Comparison of ENCODE assay signal across 9 mouse cellular contexts in genomic region chr11:72052636-72053035, GRCm38 (mm10). TPM values are rescaled to one million over a fixed set of nuclear protein-coding genes. Genes with fewer than 3 reads are reported as not detected.
DNase-seq lines count a peak whose midpoint lies in the region; ATAC-seq lines count a peak whose summit lies in the region.
"Had no signal": no experiment of that assay in that cellular context is flagged by ENCODE, and none has a peak within 500 bp of the region (broad histone marks: within the 10 kb centered on the region; RNA-seq: fewer than 3 reads in every experiment).

No protein-coding gene starts in this region.

- H3K4me2 ChIP-seq in liver, embryonic 12.5 days: no peak overlapping the region
- H3K4me2 ChIP-seq in embryonic facial prominence, embryonic 11.5 days (ENCODE audit: low read depth, low read length): no peak overlapping the region
- H3K4me2 ChIP-seq: embryonic facial prominence, embryonic 13.5 days had no signal

- no peak overlapping the region for H3K9ac ChIP-seq in liver, embryonic 12.5 days
- no peak overlapping the region for H3K9ac ChIP-seq in embryonic facial prominence, embryonic 11.5 days (replicated peaks; ENCODE audit: low read length)
- H3K9ac ChIP-seq: embryonic facial prominence, embryonic 13.5 days had no signal

- no peak overlapping the region for H3K27ac ChIP-seq in liver, embryonic 12.5 days
- no peak overlapping the region for H3K27ac ChIP-seq in embryonic facial prominence, embryonic 11.5 days (replicated peaks; ENCODE audit: low read depth, low read length)
- H3K27ac ChIP-seq: embryonic facial prominence, embryonic 13.5 days had no signal

- peaks cover 52% of the 10 kb centered on the region for H3K27me3 ChIP-seq in liver, embryonic 12.5 days (replicated peaks)
- H3K27me3 ChIP-seq in embryonic facial prominence, embryonic 11.5 days (ENCODE audit: control insufficient read depth, insufficient read depth, low read length): peaks cover 7% of the 10 kb centered on the region

- DNase-seq in liver: peak; percentile 67
- DNase-seq in adrenal gland, postnatal 25 days: peak; percentile 75
- DNase-seq in embryonic facial prominence, embryonic 11.5 days (ENCODE audit: low spot score): peak; percentile 79
- DNase-seq in heart, postnatal 4 days: peak; percentile 87
- peak; percentile 61 to 73 for DNase-seq in left cerebral cortex, adult 8-10 months (ENCODE audit: low spot score in 2 of 2)
- peak; percentile 77 for DNase-seq in mesoderm, embryonic 11.5 days (ENCODE audit: low read depth, low spot score)
- peak; percentile 34 for DNase-seq in telencephalon, adult 2 months (ENCODE audit: low read depth, low spot score)

- no peak overlapping the region for H3K4me3 ChIP-seq in liver, embryonic 12.5 days
- H3K4me3 ChIP-seq in embryonic facial prominence, embryonic 11.5 days (ENCODE audit: low read depth, low read length): no peak overlapping the region
- H3K4me3 ChIP-seq: embryonic facial prominence, embryonic 13.5 days had no signal

- H3K36me3 ChIP-seq in liver, embryonic 12.5 days: no peaks in the 10 kb centered on the region
- no peaks in the 10 kb centered on the region for H3K36me3 ChIP-seq in embryonic facial prominence, embryonic 11.5 days (replicated peaks; ENCODE audit: control insufficient read depth, insufficient read depth, low read depth, low read length)
- H3K36me3 ChIP-seq: embryonic facial prominence, embryonic 13.5 days had no signal

- H3K9me3 ChIP-seq in liver, embryonic 12.5 days (replicated peaks): no peaks in the 10 kb centered on the region
- no peaks in the 10 kb centered on the region for H3K9me3 ChIP-seq in embryonic facial prominence, embryonic 11.5 days (replicated peaks; ENCODE audit: control insufficient read depth, low read length)
- H3K9me3 ChIP-seq: embryonic facial prominence, embryonic 13.5 days had no signal

- ATAC-seq in liver, embryonic 12.5 days: no peak
- no peak for ATAC-seq in embryonic facial prominence, embryonic 11.5 days (replicated peaks; ENCODE audit: insufficient number of reproducible peaks, low FRiP score, low TSS enrichment, low read depth)

- no peaks in the 10 kb centered on the region for H3K4me1 ChIP-seq in liver, embryonic 12.5 days
- no peaks in the 10 kb centered on the region; the same call in 1 of the 2 replicates for H3K4me1 ChIP-seq in embryonic facial prominence, embryonic 11.5 days (ENCODE audit: control insufficient read depth, insufficient read depth, low read length)

- 8% methylated on average over 5 of the region's 5 CpGs for WGBS in liver, embryonic 12.5 days (ENCODE audit: insufficient replicate concordance)
- 15% methylated on average over 5 of the region's 5 CpGs for WGBS in embryonic facial prominence, embryonic 11.5 days

RNA-seq across cellular contexts. Expression of gene Pimreg, which starts 10.8 kb away (rescaled TPM):
- polyA plus RNA-seq in liver, embryonic 12.5 days (2016; fragmentation: Nextera tagmentation; extraction: Ambion mirVana): 43.2 and 44.2 TPM in 2 replicates
- total RNA-seq in adrenal gland, postnatal 25 days (2021): 8.4 and 13.2 TPM in 2 replicates
- polyA plus RNA-seq in embryonic facial prominence, embryonic 11.5 days (2014; fragmentation: Nextera tagmentation; extraction: Ambion mirVana): 182 and 186 TPM in 2 replicates
- total RNA-seq in heart, postnatal 4 days (2021): 10 to 100 TPM; 30.5 to 38.3 TPM
- total RNA-seq in left cerebral cortex, adult 8-10 months (2022): 1 to 10 TPM in 2 of 4 experiments, under 1 TPM in 2; 0.23 to 2.0 (median 0.98) TPM

RNA-seq across cellular contexts. Expression of gene Aipl1, which starts 15.3 kb away (rescaled TPM):
- 0.13 and 0.19 TPM in 2 replicates for polyA plus RNA-seq in liver, embryonic 12.5 days (2016; fragmentation: Nextera tagmentation; extraction: Ambion mirVana)
- total RNA-seq in adrenal gland, postnatal 25 days (2021): 0.18 TPM in 1 of 2 replicates, not detected in the other
- polyA plus RNA-seq in embryonic facial prominence, embryonic 11.5 days (2014; fragmentation: Nextera tagmentation; extraction: Ambion mirVana): 0.08 and 0.21 TPM in 2 replicates
- total RNA-seq in heart, postnatal 4 days (2021): under 1 TPM in 1 of 2 experiments, not detected in 1; 0.29 TPM
- total RNA-seq in left cerebral cortex, adult 8-10 months (2022): under 1 TPM in 1 of 4 experiments, not detected in 3; 0.14 TPM

Comparison
In these comparisons a context has a peak if more than half of its experiments do, and no peak if none do; other contexts are left out.
1. DNase-seq: peak in every context shown above with its lines; median percentile 87 in heart, postnatal 4 days; 79 in embryonic facial prominence, embryonic 11.5 days; 77 in mesoderm, embryonic 11.5 days; 75 in adrenal gland, postnatal 25 days; 67 in liver; 67 in left cerebral cortex, adult 8-10 months; 34 in telencephalon, adult 2 months.